Mouse (Mus musculus): ENCODE measurements around the gene Olfr872.
"Not testable (repeated sequence)": the region's sequence is repeated elsewhere in the genome, so short reads cannot be mapped to it uniquely, and the experiment has no call there.

Olfr872 gene

GRCm38 (mm10) chr9:20236819-20237218 is at the start of gene Olfr872:
TSS of gene Olfr872 (plus strand) at chr9:20237119.
- in situ Hi-C loops (cut with MboI; ENCODE audit: low sequenced_read_pairs) = no loop called here

GRCm38 (mm10) chr9:20202131-20202530 is 34.8 kb upstream of the Olfr872 start:
- in situ Hi-C loops (cut with MboI; ENCODE audit: low sequenced_read_pairs) = no loop called here

- in situ Hi-C loops (cut with MboI; ENCODE audit: low sequenced_read_pairs) = not testable (repeated sequence)
Observed at GRCm38 (mm10) chr9:20203413-20203984, 33.4 kb upstream of the Olfr872 start.

- in situ Hi-C loops (cut with MboI; ENCODE audit: low sequenced_read_pairs) = no loop called here
Observed at GRCm38 (mm10) chr9:20210812-20211211, 26.1 kb upstream of the Olfr872 start.

GRCm38 (mm10) chr9:20211477-20211876 is 25.4 kb upstream of the Olfr872 start:
- in situ Hi-C loops (cut with MboI; ENCODE audit: low sequenced_read_pairs) = no loop called here

GRCm38 (mm10) chr9:20211907-20212306 is 25.0 kb upstream of the Olfr872 start, which contains the start of gene Olfr871:
TSS of gene Olfr871 (plus strand) at chr9:20212207.
- in situ Hi-C loops (cut with MboI; ENCODE audit: low sequenced_read_pairs) = no loop called here

- in situ Hi-C loops (cut with MboI; ENCODE audit: low sequenced_read_pairs) = no loop called here
Observed at GRCm38 (mm10) chr9:20237378-20237777, 459 bp downstream of the Olfr872 start.

- in situ Hi-C loops (cut with MboI; ENCODE audit: low sequenced_read_pairs) = no loop called here
Observed at GRCm38 (mm10) chr9:20282051-20282450, 45.1 kb downstream of the Olfr872 start, which contains the start of gene Olfr39. TSS of gene Olfr39 (plus strand) at chr9:20282351.

GRCm38 (mm10) chr9:20295562-20295961 is 58.6 kb downstream of the Olfr872 start:
- in situ Hi-C loops (cut with MboI; ENCODE audit: low sequenced_read_pairs) = not testable (repeated sequence)

- in situ Hi-C loops (cut with MboI; ENCODE audit: low sequenced_read_pairs) = no loop called here
Observed at GRCm38 (mm10) chr9:20298232-20298631, 61.3 kb downstream of the Olfr872 start, which contains the start of gene Olfr873. TSS of gene Olfr873 (plus strand) at chr9:20298532.
